Mouse (Mus musculus): ENCODE measurements around the gene Fpr2. TPM values are rescaled to one million over a fixed set of nuclear protein-coding genes. Genes with fewer than 3 reads are reported as not detected.

The Fpr2 gene
- polyA plus RNA-seq, 1 experiment from 2014 or later = not detected

DNA sequence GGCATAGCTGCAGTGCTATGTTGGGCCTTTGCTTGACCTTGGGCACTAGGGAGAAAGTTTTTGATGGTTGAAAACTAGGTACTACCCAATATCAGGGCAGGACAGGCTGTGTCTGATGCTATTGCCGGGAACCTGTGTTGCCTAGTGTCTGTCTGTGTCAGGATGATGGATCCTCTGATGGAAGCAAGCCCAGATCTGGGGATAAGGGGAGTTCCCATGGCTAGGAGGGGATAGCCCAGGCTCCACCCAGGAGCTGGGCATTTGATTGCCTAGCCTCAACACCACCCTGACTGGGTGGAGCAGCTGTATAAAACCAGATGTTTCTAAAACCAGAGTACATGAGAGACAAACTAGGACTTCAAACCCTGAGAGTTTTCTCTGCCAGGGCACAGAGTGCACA, 31.0 kb upstream of the Fpr2 start:
- ATAC-seq = no peak
- no peak overlapping the region for H3K4me3 ChIP-seq

DNA sequence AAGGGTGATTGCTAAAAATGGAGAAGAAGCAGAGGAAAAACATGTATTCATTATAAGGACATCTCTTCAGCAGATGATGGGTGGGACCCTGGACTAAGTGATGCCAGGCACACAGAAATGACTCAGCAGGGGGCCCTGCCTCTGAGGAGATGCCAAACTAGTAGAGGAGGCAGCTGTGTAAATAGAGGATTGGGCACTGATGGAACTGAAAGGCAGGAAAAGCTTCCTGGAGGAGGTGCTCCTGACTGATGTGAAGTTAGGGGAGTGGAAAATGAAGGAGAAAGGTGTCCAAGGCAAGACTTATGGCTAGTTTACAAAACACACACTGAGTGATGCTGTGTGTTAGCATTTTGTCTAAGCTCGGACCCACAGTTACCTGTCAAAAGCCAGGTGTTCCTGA, 30.2 kb upstream of the Fpr2 start:
- 0 out of 2 replicates have a peak, but pooled peaks cover 2% of the 10 kb centered on the region for H3K36me3 ChIP-seq (ENCODE audit: poor library complexity, severe bottlenecking)
- no peaks in the 10 kb centered on the region for H3K4me1 ChIP-seq
- no peak overlapping the region for H3K4me2 ChIP-seq
- no peak for ATAC-seq
- H3K4me3 ChIP-seq = no peak overlapping the region
- H3K9me3 ChIP-seq (replicated peaks) = no peaks in the 10 kb centered on the region
- WGBS = 83% methylated on average over 1 of the region's 1 CpGs
- no peaks in the 10 kb centered on the region for H3K27me3 ChIP-seq
- no peak overlapping the region for H3K27ac ChIP-seq
- no peak overlapping the region for H3K9ac ChIP-seq

More for the DNA sequence above, 31.0 kb upstream of the Fpr2 start:
- no peak overlapping the region for H3K9ac ChIP-seq
- no peaks in the 10 kb centered on the region for H3K4me1 ChIP-seq
- no peaks in the 10 kb centered on the region for H3K36me3 ChIP-seq (ENCODE audit: poor library complexity, severe bottlenecking)
- H3K27ac ChIP-seq = no peak overlapping the region
- 84% methylated on average over 1 of the region's 1 CpGs for WGBS
- H3K27me3 ChIP-seq = no peaks in the 10 kb centered on the region
- H3K9me3 ChIP-seq (replicated peaks) = no peaks in the 10 kb centered on the region
- no peak overlapping the region for H3K4me2 ChIP-seq

DNA sequence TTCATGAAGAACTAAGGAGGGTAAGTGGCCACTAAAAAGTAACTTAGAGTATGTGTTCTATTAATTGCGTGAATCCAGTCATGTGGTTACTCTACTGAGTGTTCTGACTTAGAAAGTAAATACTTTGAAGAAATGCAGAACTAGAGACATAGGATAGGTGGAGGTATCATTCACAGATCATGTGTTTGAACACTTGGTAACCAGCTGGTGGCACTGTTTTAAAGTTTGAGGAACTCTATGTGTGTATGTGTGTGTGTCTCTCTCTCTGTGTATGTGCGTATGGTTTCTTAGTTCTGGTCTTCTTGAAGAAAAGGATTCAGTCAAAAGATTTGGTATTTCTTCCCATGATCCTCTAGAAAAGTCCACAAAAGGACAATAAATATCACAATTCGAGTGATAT, 27.5 kb upstream of the Fpr2 start:
- Histone ChIP-seq H3K4me1 (no peaks in the 10 kb centered on the region), H3K4me3 (no peak overlapping the region), H3K9ac (no peak overlapping the region), H3K27ac (no peak overlapping the region), H3K27me3 (no peaks in the 10 kb centered on the region), H3K4me2 (no peak overlapping the region), H3K36me3 (ENCODE audit: poor library complexity, severe bottlenecking) (0 out of 2 replicates have a peak, but pooled peaks cover 10% of the 10 kb centered on the region), H3K9me3 (replicated peaks) (no peaks in the 10 kb centered on the region)
- 93% methylated on average over 3 of the region's 3 CpGs for WGBS
- no peak for ATAC-seq

DNA sequence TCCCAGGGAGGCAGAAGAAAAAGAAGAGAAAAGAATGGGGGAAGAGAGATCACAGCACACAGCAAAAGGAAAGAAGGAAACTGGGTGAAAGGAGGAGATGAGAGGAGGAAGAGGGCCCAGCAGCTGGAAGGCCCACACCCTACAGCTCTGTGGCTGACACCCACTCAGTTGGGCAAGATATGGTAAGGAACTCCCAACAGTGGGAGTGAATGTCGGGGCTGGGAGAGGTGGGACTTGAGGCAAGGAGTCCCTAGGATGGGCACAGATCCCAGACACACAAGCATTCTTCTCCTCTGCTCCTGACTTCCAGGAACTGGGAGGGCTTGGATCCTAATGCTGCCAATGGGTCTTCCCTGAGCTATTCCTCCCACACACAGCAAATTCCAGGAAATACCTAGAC, 25.3 kb upstream of the Fpr2 start:
- no peaks in the 10 kb centered on the region for H3K9me3 ChIP-seq (replicated peaks)
- H3K4me2 ChIP-seq = no peak overlapping the region
- no peak overlapping the region for H3K9ac ChIP-seq
- H3K4me1 ChIP-seq = no peaks in the 10 kb centered on the region
- ATAC-seq = no peak
- WGBS = 52% methylated on average over 1 of the region's 1 CpGs
- H3K36me3 ChIP-seq (ENCODE audit: poor library complexity, severe bottlenecking) = peaks cover 14% of the 10 kb centered on the region; the same call in 1 of the 2 replicates
- no peak overlapping the region for H3K27ac ChIP-seq
- no peak overlapping the region for H3K4me3 ChIP-seq
- no peaks in the 10 kb centered on the region for H3K27me3 ChIP-seq

DNA sequence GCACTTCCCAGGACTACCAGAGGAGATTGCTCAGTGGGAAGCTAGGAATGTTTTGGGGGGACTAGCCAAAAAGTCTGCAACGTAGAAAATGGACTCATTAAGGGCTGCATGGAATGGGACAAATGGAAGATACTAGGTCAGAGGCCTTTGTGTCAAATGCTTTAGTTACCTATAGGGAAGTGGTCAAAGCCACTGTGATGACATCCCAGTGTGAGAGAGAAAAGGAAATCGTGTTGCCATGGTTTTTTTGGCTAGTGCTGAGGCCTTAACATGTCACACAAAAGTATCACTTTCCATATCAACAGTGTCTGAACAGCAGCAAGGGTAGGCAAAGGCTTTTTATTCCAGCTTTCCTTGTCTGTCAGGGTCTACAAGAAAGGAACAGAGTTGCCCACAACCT, 22.5 kb upstream of the Fpr2 start:
- no peak for ATAC-seq
- 68% methylated on average over 2 of the region's 2 CpGs for WGBS
- Histone ChIP-seq H3K36me3 (ENCODE audit: poor library complexity, severe bottlenecking) (peaks cover 14% of the 10 kb centered on the region; the same call in 1 of the 2 replicates), H3K4me1 (no peaks in the 10 kb centered on the region), H3K9me3 (replicated peaks) (no peaks in the 10 kb centered on the region), H3K4me2 (no peak overlapping the region), H3K27me3 (no peaks in the 10 kb centered on the region), H3K4me3 (no peak overlapping the region), H3K9ac (no peak overlapping the region), H3K27ac (no peak overlapping the region)

DNA sequence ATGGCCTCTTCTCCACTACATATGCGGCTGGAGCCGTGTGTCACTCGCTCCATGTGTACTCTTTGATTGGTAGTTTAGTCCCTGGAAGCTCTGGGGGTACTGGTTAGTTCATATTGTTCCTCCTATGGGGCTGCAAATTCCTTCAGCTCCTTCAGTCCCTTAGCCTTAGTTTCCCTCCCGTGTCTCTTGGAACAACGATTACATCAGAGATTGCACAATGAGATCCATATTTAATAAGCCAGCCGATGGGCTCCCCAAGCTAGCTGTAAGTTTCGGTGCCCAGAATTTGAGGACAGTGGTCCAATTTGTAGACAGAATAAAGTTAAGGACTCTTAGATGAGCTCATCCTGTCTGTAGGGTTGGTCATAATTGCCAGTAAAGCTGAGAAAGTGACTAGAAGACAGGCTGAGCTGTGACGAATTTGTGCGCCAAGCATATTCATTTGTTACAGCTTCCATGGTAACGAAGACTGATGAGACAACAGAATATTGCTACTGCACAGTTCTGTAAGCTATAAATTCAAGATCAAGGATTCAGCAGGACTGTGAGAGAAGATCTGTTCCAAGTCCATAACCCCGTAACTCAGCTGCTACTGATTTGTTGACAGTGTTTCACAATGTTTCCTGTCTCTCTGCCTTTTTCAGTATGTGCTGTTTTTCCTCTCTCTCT, 20.7 kb upstream of the Fpr2 start:
- H3K9ac ChIP-seq = no peak overlapping the region
- no peak overlapping the region for H3K4me2 ChIP-seq
- no peaks in the 10 kb centered on the region for H3K27me3 ChIP-seq
- no peak overlapping the region for H3K4me3 ChIP-seq
- WGBS = 90% methylated on average over 11 of the region's 11 CpGs
- H3K4me1 ChIP-seq = no peaks in the 10 kb centered on the region
- H3K27ac ChIP-seq = no peak overlapping the region
- H3K9me3 ChIP-seq (replicated peaks) = no peaks in the 10 kb centered on the region
- ATAC-seq = no peak
- peaks cover 14% of the 10 kb centered on the region; the same call in 1 of the 2 replicates for H3K36me3 ChIP-seq (ENCODE audit: poor library complexity, severe bottlenecking)

DNA sequence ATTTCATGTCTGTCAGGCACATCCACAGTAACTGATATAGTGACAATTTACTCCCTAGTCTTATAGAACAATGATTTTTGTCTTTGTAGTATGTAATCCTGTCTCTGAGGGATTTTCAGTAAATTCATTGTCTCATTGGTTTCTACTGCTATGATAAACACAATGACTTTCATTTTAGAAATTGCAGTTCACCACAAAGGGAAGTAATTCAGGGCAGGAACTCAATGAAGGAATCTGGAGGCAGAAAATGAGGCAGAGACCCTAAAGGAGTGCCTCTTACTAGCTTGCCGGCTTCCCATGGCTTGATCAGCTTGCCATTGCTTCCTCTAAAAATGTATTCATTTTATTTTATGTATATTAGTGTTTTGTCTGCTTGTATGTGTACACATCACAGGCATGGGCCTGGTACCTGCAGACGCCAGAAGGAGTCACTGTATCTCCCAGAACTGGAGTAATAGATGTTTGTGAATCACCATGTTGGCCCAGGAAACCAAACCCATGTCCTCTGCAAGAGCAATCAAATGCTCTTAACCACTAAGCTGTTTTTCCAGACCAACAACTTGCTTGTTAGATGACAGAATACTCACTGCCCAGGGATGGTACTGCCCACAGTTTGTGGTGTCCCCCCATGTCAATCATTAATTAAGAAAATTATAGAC, 16.6 kb upstream of the Fpr2 start:
- no peak for ATAC-seq
- Histone ChIP-seq H3K36me3 (ENCODE audit: poor library complexity, severe bottlenecking) (peaks cover under 1% of the 10 kb centered on the region; the same call in 1 of the 2 replicates), H3K9me3 (replicated peaks) (peaks cover 7% of the 10 kb centered on the region; the same call in 1 of the 2 replicates), H3K4me2 (no peak overlapping the region), H3K4me3 (no peak overlapping the region), H3K27me3 (no peaks in the 10 kb centered on the region), H3K9ac (no peak overlapping the region), H3K4me1 (no peaks in the 10 kb centered on the region), H3K27ac (no peak overlapping the region)
- WGBS = 82% methylated on average over 2 of the region's 2 CpGs

DNA sequence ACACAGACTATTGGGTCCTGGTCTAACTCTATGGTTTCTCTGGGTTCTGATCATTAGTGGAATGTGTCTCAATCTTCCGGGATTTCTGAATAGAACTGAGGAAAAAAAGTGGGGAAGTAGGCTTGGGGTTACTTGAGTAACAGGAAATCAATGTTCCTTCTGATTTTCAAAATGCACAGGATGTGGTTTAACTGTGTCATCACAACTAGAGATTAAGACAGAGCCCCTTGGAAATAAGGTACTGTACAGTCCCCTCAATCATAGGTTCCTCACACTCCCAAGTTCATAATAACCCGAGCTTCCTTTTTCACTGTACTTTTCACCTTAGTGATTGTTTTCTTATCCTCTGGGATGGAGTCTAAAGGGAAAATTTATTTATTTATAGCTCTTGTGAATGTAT, 15.9 kb upstream of the Fpr2 start:
- H3K36me3 ChIP-seq (ENCODE audit: poor library complexity, severe bottlenecking) = no peaks in the 10 kb centered on the region; the same call in 1 of the 2 replicates
- ATAC-seq = no peak
- H3K9me3 ChIP-seq (replicated peaks) = peaks cover 7% of the 10 kb centered on the region; the same call in 1 of the 2 replicates
- WGBS = 92% methylated on average over 2 of the region's 2 CpGs
- H3K4me3 ChIP-seq = no peak overlapping the region
- H3K4me1 ChIP-seq = no peaks in the 10 kb centered on the region
- no peak overlapping the region for H3K4me2 ChIP-seq
- no peaks in the 10 kb centered on the region for H3K27me3 ChIP-seq
- no peak overlapping the region for H3K9ac ChIP-seq
- no peak overlapping the region for H3K27ac ChIP-seq

DNA sequence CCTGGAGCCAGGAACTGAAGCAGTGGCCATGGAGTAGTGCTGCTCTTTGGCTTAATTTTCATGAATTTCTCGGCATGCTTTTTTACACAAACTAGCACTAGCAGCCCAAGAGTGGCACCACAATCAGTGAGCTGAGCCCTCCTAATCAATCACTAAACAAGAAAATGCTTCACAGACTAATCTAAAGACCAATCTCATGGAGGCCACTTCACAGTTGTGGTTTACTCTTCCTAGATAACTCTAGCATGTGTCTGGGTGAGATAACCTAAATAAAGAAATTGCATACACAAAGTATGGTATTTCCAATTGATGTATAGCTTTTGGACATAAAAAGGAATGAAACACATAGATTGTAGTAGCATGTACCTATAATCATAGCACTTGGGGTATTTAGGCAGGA, 8.3 kb upstream of the Fpr2 start:
- H3K4me2 ChIP-seq = no peak overlapping the region
- H3K27me3 ChIP-seq = no peaks in the 10 kb centered on the region
- no peak overlapping the region for H3K27ac ChIP-seq
- WGBS = 85% methylated on average over 1 of the region's 1 CpGs
- H3K36me3 ChIP-seq (ENCODE audit: poor library complexity, severe bottlenecking) = no peaks in the 10 kb centered on the region
- H3K4me3 ChIP-seq = no peak overlapping the region
- no peak overlapping the region for H3K9ac ChIP-seq
- no peaks in the 10 kb centered on the region for H3K9me3 ChIP-seq (replicated peaks)
- ATAC-seq = no peak
- H3K4me1 ChIP-seq = no peaks in the 10 kb centered on the region

DNA sequence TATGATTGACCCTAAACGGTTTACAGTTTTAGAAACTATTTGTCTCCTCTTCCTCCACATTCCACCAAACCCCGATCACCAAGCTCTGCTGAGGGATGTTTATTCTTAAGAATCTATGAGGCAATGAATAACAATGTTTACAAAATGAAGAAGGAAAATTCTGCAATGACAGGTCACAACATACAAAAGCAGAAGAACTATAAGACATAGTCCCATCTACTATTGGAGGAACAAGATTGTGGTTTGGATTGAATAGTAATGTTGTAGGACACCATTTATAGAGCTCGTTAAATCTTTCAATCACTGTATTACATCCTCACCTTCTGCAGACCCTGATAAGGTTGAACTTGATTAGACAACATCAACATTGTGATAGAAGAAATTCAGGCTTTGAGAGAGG, 5.0 kb upstream of the Fpr2 start:
- Histone ChIP-seq H3K4me2 (no peak overlapping the region), H3K4me3 (no peak overlapping the region), H3K27ac (no peak overlapping the region), H3K36me3 (ENCODE audit: poor library complexity, severe bottlenecking) (no peaks in the 10 kb centered on the region), H3K9ac (no peak overlapping the region), H3K9me3 (replicated peaks) (no peaks in the 10 kb centered on the region), H3K4me1 (no peaks in the 10 kb centered on the region), H3K27me3 (no peaks in the 10 kb centered on the region)
- ATAC-seq = no peak
- 81% methylated on average over 3 of the region's 3 CpGs for WGBS

DNA sequence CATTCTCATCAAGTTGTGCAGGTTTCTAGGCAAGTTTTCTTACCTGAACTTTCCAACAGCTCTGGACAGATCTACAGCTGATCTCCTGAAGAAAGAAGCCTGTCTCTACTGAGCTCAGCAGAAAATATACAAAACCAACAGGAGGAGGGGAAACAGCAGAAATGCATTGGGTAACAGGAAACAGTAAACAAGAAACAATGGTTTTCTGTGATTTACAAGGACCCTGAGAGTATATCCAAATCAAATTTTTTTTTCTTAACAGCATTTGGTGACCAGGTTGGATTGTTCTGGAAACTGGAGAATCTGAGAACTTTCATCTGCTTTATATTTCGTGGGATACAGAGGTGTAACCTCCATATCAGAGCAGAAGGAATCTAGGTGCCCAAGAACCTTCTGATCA, 3.8 kb upstream of the Fpr2 start, which contains the start of gene Fpr1:
TSS of gene Fpr1 (minus strand) at position 101 of the 400 bp plus-strand sequence.
- Histone ChIP-seq H3K4me3 (no peak within 1 kb of the TSS), H3K4me1 (no peaks in the 10 kb centered on the region), H3K36me3 (ENCODE audit: poor library complexity, severe bottlenecking) (no peaks in the 10 kb centered on the region), H3K27me3 (no peaks in the 10 kb centered on the region), H3K4me2 (no peak within 1 kb of the TSS), H3K9ac (no peak within 1 kb of the TSS), H3K9me3 (replicated peaks) (no peaks in the 10 kb centered on the region), H3K27ac (no peak within 1 kb of the TSS)
- no peak for ATAC-seq
- 62% methylated on average over 1 of the region's 1 CpGs for WGBS

DNA sequence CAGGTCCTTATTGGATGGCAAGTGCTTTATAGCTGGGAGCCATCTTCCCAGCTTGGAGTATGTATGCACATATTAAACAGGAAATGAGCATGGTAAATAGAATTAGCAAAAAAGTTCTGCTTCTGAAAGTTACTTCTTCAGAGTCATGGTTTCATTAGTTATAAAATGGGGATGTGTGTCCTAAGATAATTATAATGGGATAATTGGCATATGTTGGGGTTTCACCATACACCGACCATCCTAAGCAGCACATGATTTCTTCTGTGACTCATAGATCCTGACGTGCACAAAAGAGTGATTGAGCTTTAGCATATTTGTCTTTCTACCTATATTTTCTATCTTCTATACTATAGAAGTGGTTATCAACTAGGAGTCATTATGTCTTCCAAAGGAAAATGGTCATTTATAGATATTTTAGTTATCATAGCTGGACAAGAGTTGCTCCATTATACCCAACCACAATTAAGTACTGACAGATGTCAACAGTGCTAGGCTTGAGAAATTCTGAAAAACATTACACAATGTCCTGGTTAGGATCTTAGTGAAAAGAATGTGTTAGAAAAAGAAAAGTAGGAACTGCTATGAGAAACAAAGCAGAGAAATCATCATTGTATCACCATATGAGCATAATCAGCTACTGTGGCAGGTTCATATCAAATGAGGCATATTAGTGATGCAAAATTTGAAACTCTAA, 2.3 kb downstream of the Fpr2 start:
- 89% methylated on average over 2 of the region's 2 CpGs for WGBS
- no peak overlapping the region for H3K27ac ChIP-seq
- no peaks in the 10 kb centered on the region for H3K27me3 ChIP-seq
- no peaks in the 10 kb centered on the region for H3K36me3 ChIP-seq (ENCODE audit: poor library complexity, severe bottlenecking)
- no peaks in the 10 kb centered on the region for H3K4me1 ChIP-seq
- no peak for ATAC-seq
- H3K9me3 ChIP-seq (replicated peaks) = no peaks in the 10 kb centered on the region
- H3K4me3 ChIP-seq = no peak overlapping the region
- H3K9ac ChIP-seq = no peak overlapping the region
- H3K4me2 ChIP-seq = no peak overlapping the region
